Mouse (Mus musculus): ENCODE measurements around the gene Rbm34.
"Not testable (repeated sequence)": the region's sequence is repeated elsewhere in the genome, so short reads cannot be mapped to it uniquely, and the experiment has no call there.

Rbm34 gene

GRCm38 (mm10) chr8:126970579-126971313 lies at the start of gene Rbm34:
Gene Rbm34, minus strand, starts transcription at chr8:126971071.
- DNase-seq = peak; percentile 92

- DNase-seq = no peak
Measured at GRCm38 (mm10) chr8:127011668-127012067, 40.8 kb upstream of the Rbm34 start.

- no peak for DNase-seq
Measured at GRCm38 (mm10) chr8:126994506-126994905, 23.6 kb upstream of the Rbm34 start.

GRCm38 (mm10) chr8:126989363-126990153 lies 18.7 kb upstream of the Rbm34 start:
- no peak for DNase-seq

GRCm38 (mm10) chr8:126988346-126989006 lies 17.6 kb upstream of the Rbm34 start:
- DNase-seq = no peak

GRCm38 (mm10) chr8:126986495-126986894 lies 15.6 kb upstream of the Rbm34 start:
- DNase-seq = peak; percentile 72

- DNase-seq = no peak
Measured at GRCm38 (mm10) chr8:126980046-126980445, 9.2 kb upstream of the Rbm34 start.

GRCm38 (mm10) chr8:126979091-126979920 lies 8.4 kb upstream of the Rbm34 start:
- no peak for DNase-seq

GRCm38 (mm10) chr8:126978535-126978934 lies 7.7 kb upstream of the Rbm34 start:
- not testable (repeated sequence) for DNase-seq

GRCm38 (mm10) chr8:126978028-126978427 lies 7.2 kb upstream of the Rbm34 start:
- DNase-seq = no peak

GRCm38 (mm10) chr8:126976608-126977348 lies 5.9 kb upstream of the Rbm34 start:
- no peak for DNase-seq

- DNase-seq = no peak
Measured at GRCm38 (mm10) chr8:126975706-126976105, 4.8 kb upstream of the Rbm34 start.

- no peak for DNase-seq
Measured at GRCm38 (mm10) chr8:126974511-126974910, 3.6 kb upstream of the Rbm34 start.

GRCm38 (mm10) chr8:126973686-126974265 lies 2.9 kb upstream of the Rbm34 start:
- no peak for DNase-seq

- no peak for DNase-seq
Measured at GRCm38 (mm10) chr8:126972649-126973048, 1.8 kb upstream of the Rbm34 start.

- no peak for DNase-seq
Measured at GRCm38 (mm10) chr8:126972102-126972501, 1.2 kb upstream of the Rbm34 start.

GRCm38 (mm10) chr8:126971314-126971664 lies 418 bp upstream of the Rbm34 start:
- DNase-seq = no peak

- no peak for DNase-seq
Measured at GRCm38 (mm10) chr8:126969546-126969945, 1.3 kb downstream of the Rbm34 start.

- DNase-seq = no peak
Measured at GRCm38 (mm10) chr8:126968107-126968506, 2.8 kb downstream of the Rbm34 start.

- no peak for DNase-seq
Measured at GRCm38 (mm10) chr8:126965246-126965645, 5.6 kb downstream of the Rbm34 start.

- DNase-seq = no peak
Measured at GRCm38 (mm10) chr8:126962871-126963270, 8.0 kb downstream of the Rbm34 start.

- DNase-seq = no peak
Measured at GRCm38 (mm10) chr8:126961516-126961915, 9.4 kb downstream of the Rbm34 start.

Measured in right cerebral cortex, postnatal 4 days (tissue).